Mouse (Mus musculus): Measurements from ENCODE around the gene Jmjd1c.

DNA sequence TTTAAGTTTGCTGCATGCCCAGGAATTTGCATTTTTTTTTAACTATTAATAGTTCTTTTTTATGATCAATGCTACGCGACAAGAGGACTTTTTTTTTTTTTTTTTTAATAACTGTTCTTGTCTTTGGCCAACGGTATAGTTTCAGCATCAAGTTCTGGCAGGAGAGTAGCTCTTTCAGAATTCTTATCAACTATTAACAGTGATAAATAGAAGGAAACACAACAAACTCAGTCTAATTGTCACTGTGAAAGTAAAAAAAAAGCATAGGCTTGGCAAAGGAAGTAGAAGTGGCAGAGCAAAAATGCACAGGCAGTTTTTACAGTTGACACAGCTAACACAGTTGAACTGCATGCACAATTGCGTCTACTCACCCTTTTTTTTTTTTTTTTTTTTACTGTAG is 81.5 kb downstream of the Jmjd1c start:
- TF ChIP-seq CTCF (IDR thresholded peaks at IDR 0.05; ENCODE audit: control insufficient read depth, insufficient read depth, insufficient replicate concordance, low read depth, low read length) = no peak
- TF ChIP-seq POLR2A (IDR thresholded peaks at IDR 0.05; ENCODE audit: control insufficient read depth, low read depth, low read length) = no peak
